Mouse (Mus musculus): Measurements from ENCODE around the gene Arhgdib. TPM values are rescaled to one million over a fixed set of nuclear protein-coding genes. Genes with fewer than 3 reads are reported as not detected.
A peak's percentile ranks its signal among the peaks of the same experiment; 100 is the strongest.

Gene Arhgdib
- 10 to 100 TPM; 12.4 to 12.6 TPM for total RNA-seq (2021)
- long read RNA-seq, experiment 1, transcript Arhgdib-201 (6 exons, 1,193 nt): major isoform, 7 of 12 reads
- long read RNA-seq, experiment 1, partial matches to known transcripts: 0 of 12 reads
- long read RNA-seq, experiment 1, other reads (novel, unspliced or antisense): 1 of 12 reads
- long read RNA-seq, experiment 2, transcript Arhgdib-203 (6 exons, 1,153 nt): major isoform, 6 of 15 reads
- long read RNA-seq, experiment 2, partial matches to known transcripts: 1 of 15 reads
- long read RNA-seq, experiment 2, other reads (novel, unspliced or antisense): 1 of 15 reads

DNA sequence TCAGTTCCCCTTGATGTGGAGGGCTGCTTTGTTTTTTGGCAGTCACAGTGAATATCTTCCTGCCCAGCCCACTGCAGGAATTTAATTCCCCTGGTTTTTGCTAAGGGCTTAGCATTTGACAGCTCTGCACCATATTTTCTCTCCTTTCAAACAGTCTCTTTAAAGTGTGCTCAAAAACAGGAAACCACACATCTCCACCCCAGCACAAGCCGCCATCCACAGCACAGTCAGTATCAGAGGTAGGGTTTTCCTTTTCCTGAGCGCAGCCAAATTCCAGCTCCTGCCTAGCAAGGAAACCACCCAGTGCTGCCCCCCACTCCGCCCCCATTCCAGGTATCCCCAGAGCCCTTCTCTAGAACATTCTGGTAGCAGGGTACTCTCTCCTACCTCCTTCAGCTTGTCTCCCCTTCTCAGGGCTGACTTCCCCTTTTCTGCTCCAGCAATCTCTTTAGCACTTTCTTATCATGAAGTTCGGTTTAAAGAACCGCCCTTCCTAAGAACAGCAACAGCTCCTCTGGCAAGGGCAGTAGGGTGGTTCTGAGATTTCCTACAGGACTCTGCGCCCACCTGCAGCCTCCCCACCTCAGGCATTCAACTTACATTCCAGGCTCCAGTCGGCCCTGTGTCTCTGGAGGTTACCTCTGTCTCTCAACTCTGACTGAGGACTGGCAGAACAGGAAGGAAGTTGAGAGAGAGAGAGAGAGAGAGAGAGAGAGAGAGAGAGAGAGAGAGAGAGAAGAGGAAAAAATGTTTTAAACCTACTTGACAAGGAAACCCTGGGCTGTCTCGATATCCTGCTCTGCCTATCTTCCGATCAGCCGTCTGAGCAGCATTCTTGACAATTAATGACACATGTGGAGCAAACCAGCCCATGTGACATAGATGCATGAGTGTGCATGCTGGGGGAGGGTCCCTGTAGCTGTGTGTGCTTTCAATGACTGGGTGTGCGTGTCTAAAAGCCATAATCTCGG lies at the start of gene Arhgdib:
TSS of gene Arhgdib (minus strand) at position 849 of the 971 bp plus-strand sequence.
- DNase-seq (ENCODE audit: low spot score in 2 of 2): no peak

DNA sequence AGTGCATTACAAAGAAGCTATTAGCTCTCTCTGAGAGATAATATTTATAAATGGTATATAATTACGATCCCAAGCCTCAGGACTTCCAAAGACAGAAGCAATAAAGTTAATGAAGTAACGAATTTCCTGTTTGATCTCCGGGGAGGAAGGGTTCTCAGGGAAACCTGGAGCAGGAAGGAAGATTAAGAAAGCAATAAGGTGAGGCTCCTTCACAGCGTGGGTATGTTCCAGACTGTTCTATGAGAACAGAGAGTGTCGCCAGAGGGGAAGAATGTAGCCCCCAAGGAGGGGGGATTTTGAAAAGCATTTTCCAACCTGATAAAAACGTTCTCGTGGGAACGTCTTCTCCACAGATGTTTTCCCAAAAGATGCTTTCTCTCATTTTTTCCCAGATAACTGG lies 48.9 kb upstream of the Arhgdib start:
- DNase-seq (ENCODE audit: low spot score in 2 of 2): no peak

DNA sequence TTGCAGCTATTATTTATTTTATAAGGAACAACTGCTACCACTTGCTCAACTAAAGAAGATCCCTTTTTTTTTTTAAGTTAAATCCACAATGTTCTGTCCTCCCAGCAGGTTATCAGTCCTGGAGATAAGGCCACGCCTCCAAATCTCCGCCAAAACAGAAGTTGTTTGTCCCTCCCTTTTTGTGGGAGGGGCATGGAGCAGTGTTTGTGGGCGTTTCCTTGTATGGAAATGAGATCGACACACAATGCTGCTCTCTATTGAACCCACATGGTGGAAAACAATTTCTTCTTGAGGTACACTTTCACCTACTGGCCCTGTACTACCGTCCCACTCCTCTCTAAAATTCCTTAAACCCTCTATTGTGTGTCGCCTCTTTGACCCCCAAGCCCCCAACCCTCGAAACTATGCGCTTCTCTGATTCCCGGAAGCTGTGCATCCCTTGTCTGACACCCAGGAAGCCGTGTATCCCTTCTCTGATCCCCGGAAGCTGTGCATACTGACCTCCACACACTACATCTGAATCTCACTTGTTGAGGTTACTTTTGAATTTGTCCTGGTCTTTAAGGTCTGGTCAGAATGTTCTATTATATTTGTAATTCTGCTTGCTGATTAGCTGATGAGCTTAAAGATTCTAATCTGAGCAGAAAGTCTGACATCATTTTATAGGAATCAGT lies 48.3 kb upstream of the Arhgdib start:
- no peak for DNase-seq (ENCODE audit: low spot score in 2 of 2)

DNA sequence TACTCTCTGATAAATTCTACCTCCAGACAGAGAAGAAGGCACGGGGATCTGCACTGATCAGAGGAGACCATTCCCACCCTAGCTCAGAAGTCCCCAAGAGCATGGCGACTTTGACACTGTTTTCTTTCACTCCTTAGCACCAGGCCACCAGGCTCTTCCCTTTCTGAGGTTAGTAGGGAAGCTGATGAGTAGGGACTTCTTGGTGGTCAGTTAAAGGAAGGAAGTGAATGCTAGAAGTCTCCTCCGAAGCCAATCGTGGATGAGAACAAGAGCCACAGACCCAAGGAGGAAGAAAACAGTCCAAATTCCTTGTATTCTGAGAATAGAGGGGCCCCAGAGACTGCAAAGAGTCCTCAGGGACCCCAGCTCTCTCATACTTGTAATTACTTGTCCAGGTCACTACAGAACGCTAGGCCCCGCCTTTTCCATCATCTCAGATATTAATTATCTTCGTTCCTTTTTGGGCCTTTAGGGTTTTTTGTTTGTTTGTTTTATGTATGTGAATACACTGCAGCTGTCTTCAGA lies 46.9 kb upstream of the Arhgdib start:
- DNase-seq (ENCODE audit: low spot score in 2 of 2): no peak

DNA sequence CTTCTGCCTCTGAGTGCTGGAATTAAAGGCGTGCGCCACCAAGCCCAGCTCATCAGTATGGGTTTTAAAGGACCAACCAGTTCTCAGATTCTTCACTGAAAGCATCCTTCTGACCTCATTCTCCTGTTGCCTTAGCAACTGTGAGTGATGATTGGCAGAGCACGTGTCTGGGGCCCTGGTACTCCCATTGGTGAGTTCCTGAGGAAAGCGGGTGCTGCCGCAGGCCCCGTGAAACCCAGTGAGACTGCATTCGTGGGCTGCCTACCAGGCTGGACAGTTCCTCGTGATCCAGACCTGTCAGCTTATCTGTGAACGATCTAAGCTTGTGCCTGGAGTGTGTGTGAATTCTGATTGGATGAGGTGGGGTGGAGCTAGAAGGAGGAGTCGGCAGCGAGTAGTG lies 45.0 kb upstream of the Arhgdib start:
- DNase-seq (ENCODE audit: low spot score in 2 of 2): no peak

DNA sequence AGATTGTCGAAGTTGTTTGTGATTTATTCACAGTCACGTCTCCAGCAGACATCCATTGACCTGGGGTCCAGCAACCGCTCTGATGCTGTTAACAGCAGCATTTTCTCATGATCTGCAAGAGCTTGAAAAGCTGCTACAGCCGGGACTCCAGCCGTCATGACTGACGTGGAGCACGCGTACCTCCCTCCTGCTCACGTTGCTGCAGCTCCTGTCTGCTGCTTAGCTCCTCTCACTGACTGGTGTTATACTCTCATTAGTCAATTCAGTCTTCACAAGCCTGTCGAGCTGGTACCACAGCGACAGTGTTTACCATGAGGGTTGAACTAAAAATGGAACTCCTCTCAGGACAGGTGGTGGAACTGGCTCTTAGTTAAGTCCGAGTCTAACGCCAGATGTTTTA lies 44.3 kb upstream of the Arhgdib start:
- no peak for DNase-seq (ENCODE audit: low spot score in 2 of 2)

DNA sequence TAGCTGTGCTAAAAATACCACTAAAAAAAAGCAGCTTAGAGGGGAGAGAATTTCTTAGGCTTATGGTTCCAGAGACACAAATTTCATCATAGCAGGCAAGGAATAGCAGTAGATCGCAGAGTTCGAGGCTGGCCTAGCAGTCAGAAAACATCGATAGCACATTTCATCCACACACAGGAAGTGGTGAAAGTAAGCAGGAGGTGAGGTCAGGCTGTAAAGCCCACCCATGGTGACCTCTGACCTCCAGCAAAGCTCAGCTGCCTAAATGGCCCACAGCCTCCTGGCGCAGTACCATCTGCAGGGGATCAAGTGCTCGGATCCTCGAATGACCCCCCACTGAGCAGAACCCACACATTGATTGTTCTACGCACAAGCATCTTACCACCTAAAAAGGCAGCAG lies 41.5 kb upstream of the Arhgdib start:
- DNase-seq (ENCODE audit: low spot score in 2 of 2): no peak

DNA sequence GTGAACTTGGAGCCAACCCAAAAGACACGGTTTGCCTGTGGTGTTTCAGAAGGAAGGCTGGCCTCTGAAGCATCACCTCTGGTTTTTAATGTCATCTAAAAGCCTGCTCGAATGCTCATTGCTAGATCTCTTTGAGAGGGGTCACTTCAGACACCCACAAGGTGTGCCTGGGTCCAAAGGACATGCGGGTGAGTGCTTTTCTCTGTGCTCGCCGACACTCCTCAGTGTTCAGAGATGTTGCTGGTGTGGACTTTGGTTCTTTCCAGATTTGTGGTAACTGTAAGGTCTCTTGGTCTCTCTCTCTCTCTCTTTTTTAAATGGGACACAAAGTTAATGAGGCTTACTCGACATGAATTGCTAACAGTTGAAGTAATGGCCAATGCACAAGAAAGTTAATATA lies 40.9 kb upstream of the Arhgdib start:
- DNase-seq (ENCODE audit: low spot score in 2 of 2): no peak

DNA sequence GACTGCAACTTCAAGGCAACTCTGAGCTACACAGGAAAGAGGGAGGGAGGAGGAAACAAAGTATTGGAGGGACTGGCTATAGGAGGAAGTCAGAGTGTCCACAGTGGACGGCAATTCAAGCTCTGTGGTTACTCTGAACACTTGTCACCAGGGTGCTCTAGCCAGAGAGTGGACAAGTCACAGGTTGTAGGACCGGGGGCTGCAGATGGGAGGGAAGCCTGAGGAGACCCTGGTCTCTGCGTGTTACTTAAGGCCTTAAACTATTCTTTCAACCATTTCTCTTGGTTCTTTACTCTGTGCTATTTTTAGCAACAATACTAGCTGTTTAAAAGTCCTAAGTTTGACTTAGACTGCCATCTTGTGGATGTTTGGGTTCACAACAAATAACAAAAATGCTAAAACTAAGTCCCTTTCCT lies 38.6 kb upstream of the Arhgdib start:
- DNase-seq (ENCODE audit: low spot score in 2 of 2): peak in 1 of 2 experiments; percentile 55

DNA sequence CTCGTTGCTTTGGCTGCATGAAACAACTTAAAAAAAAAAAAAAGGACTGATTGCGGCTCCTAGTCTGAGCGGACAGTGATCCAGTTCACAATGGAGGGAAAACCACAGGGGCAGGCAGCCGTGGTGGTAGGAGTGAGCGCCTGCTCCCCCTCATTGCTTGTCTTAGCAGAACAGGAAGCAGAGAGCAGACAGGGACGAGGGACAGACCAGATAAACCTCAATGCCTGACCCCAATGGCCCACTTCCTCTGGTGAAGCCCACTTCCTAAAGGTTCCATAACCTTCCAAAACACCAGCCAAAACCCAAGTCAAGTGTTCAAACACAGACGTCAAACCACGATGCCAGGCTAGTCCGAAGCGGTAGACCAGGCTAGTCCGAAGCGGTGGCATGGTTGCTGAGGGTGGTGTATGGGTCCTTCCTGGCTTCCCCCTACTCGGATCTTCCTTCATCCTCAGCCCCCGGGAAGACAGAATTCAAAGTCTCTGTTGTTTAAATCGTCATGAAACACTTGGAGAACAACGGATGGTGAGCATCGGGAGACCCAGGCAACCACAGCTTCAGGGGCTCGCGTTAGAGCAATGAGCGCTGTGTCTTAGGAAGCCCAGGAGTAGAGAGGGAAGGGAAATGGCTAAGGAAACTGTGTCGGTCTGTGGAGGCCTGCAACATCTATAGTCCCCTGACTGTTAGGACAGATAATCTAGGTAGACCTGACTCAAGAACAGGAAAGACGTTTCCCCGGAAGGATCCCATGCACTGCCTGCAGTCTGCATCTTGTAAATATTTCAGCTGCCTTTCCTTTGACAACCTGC lies 37.8 kb upstream of the Arhgdib start:
- DNase-seq (ENCODE audit: low spot score in 2 of 2): no peak

DNA sequence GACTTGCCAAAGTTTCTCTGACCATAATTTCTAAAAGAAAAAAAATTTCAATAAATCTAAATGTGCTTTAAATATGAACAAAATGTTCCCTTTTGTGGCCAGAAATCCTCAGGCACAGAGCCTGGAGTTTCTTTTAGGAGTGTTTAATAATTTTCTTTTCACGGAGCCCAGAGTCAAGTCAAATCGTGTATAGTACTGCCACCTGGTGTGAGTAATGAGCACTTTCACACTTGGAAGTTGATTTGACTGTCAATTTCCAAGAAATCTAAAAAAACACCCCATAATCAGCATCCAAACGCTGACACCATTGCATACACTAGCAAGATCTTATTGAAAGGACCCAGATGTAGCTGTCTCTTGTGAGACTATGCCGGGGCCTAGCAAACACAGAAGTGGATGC lies 27.2 kb upstream of the Arhgdib start:
- peak in 1 of 2 experiments; percentile 43 for DNase-seq (ENCODE audit: low spot score in 2 of 2)

DNA sequence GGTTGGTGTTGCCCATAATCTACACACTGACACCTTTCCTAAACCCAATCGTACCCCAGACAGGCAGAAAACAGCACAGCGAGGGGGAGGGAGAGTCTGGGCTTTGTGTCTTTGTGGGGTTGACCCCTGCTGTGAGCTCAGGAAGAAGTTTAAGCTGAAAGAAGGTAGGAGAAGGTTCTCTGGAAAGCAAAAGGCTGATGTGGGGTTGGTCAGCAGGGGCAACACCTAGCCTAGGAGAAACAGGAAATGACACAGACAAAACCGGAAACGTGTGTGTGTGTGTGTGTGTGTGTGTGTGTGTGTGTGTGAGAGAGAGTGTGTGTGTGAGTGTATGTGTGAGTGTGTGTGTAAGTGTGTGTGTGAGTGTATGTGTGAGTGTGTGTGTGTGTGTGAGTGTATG lies 25.8 kb upstream of the Arhgdib start:
- DNase-seq (ENCODE audit: low spot score in 2 of 2): no peak

DNA sequence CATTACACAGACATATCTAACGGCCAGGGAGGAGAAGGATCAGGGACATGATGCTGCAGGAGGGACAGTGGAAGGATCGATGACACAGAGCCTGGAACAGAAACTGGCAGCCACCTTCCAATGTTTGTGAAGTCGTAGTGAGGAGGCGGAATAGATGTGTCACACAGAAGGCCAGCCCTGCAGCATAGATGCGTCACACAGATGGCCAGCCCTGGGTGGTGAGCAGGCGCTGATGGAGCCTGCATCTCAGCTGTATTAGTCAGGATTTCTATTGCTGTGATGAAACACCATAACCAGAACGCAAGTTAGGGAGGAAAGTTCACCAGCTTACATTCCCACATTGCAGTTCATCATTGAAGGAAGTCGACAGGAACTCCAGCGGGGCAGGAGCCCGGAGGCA lies 24.2 kb upstream of the Arhgdib start:
- no peak for DNase-seq (ENCODE audit: low spot score in 2 of 2)

DNA sequence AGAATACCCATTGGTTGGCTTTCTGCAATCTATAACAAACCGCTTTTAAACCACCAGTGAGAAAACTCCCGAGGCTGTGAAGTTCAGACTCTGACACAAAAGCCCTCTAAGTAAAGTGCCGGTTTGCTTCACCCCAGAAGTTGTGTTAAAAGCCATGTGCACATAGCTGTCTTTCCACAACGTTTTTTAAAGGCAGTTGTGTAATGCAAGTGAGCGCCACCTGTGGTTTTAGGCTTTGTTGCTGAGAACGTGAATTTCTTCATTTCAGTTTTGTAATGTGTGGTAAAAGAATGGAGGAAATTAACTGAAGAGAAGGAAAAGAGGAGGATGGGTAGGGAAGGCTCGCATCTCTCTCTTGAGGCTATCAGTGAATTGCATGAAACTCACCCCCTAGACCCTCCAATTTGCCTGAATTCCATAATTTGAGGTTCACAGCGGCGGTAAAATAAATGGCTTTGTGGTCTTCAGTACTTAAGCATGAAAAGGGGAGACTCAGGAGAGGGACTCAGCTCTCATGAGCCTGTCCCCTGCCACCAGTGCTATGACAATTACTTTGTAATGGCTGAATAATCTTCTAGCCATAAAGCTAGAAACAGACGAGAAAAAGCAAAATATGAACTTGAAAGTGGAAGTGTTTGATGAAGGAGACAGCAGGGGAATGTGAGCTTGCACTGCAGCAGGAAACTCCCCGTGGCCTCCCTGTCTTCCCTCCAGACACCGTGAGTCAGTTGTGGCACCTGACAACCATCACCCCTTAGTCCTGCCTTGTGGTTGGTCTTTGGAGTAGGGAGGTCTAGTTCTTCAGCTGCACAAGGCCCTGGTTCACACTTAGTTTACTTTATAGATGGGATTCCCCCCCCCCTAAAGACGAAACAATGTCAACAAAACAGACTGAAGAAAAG lies 23.2 kb upstream of the Arhgdib start:
- DNase-seq (ENCODE audit: low spot score in 2 of 2): no peak

DNA sequence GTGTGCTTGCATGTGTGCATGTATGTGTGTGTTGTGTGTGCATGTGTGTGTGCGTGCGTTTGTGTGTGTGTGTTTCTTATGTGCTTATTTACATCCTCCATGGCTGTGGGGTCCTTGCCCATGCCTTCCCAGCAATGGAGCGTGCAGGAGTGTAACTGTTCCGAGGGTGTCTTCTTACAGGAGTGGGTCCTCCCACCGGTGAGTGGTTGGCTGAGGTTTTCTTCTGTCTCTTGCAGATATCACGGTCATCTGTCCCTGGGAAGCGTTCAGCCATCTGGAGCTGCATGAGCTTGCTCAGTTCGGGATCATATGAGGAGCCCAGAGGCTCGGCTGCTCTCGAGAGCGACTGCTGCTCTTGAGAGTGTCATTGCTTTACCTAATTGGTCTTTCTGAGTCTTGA lies 21.3 kb upstream of the Arhgdib start:
- no peak for DNase-seq (ENCODE audit: low spot score in 2 of 2)

DNA sequence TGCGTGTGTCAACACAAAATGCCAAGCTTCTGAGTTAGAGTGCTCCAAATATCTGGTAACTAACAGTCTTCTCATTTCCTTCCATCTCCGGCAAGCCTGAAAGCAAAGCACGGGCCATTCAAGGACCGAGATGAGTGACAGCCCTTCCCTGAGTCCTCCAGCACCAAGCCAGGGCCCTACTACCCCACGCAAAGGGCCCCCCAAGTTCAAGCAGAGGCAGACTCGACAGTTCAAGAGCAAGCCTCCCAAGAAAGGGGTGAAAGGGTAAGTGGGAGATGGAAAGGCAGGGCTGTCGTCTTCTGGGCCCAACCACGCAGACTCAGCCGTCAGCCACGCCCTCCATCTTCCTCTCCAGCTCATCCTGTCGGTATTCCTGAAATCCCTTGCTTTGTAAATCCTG lies 17.4 kb upstream of the Arhgdib start:
- no peak for DNase-seq (ENCODE audit: low spot score in 2 of 2)

DNA sequence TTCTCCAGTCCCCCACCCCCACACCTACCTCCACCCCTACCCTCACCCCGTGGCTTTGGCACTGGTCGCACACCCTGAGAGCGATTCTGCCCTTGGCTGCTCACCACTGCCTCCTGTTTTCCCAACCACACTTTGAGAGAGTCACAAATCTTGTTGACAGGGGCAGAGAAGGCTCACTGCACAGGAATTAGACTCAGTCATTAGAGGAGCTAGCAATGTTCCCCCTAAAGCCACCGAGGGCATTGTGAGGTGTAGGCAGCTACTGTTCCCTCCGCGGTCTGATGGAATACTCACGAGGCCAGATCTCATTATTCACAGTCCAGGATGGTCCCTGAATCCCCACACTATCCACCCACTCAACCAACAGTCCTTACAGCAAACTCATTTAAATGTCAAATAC lies 15.4 kb upstream of the Arhgdib start:
- DNase-seq (ENCODE audit: low spot score in 2 of 2): no peak

DNA sequence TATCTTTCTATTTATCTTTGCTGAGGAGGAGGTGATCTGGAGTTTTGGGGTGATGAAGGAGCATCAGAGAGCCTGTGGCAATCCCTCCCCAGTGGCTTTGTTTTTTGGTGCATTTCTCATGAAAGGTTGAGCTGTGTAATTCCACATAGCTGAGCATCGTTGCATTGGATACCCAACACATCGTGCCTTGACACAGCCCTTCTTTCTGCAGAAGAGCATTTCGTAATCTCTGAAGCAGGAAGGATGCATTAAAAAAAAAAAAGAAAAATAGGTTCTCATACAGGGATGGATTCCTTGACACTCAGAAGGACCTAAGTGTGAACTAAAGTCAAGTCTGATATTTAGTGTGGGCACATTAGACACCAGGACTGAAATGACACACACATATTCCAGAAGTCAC lies 13.5 kb upstream of the Arhgdib start:
- DNase-seq (ENCODE audit: low spot score in 2 of 2): no peak

DNA sequence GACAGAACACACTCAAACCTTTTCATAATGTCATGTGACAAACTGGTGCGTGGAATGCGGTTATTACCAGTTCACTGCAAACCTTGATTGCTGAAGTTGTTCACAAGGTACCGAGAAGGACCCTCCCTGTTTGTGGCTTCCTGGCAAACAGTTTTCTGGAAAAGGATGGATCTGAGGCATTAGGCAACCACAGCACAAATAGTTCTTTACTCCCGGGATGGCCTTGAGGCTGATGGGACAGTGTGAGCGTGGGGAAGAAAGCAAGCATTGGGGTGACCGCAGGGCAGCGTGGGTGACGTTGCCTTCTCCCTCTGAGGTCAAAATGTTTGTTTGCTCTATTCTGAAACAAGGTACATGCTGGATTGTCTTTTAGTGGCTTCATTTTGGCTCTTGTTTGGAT lies 13.0 kb upstream of the Arhgdib start:
- no peak for DNase-seq (ENCODE audit: low spot score in 2 of 2)

DNA sequence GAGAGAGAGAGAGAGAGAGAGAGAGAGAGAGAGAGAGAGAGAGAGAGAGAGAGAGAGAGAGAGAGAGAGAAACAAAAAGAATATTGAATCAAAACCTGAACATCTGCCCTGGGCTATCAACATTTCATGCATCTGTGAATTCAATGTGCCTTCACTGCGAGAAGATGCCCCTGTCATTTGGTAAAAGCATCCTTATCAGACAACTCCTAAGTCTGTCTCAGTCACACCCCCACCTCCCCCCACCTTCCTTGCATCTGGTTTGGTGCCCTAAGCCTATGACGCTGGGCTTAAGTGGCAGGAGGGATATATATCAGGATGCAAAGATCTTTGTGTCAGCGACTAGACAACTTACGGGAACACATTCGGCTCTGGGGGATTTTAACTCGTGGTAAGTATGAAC lies 12.5 kb upstream of the Arhgdib start:
- no peak for DNase-seq (ENCODE audit: low spot score in 2 of 2)
